Mouse (Mus musculus): Measurements from ENCODE around the gene Jmjd8. TPM values are rescaled to one million over a fixed set of nuclear protein-coding genes. Genes with fewer than 3 reads are reported as not detected.

Gene Jmjd8
- polyA plus RNA-seq, 1 experiment from 2014 or later: 67.0 TPM

DNA sequence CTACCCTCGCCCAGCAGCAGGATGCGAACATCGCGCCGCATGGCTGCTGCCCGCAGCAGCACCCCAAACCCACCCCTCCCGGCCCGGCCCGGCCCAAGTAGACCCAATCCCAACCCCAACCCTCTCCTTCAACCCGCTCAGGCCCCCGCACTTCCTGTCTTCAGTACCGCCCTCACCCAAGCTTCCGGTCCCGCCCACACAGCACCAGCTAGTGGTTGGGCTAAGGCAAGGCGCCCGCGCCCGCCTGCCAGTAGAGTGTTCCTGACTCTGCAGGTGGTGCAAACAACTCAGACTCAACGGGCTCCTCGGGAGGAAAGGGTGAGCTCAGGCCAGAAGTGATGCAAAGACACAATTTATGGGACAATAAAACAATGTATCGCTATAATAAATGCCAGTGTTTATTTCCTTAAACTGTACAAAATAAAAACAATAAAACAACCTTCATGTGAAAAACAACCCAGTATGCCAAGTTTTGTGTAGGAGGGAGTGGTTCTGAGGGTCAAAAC lies 15.8 kb downstream of the Jmjd8 start, which contains the start of gene Rhot2:
Rhot2 (minus strand) TSS at position 456 of the 506 bp plus-strand sequence.
- Histone ChIP-seq H3K9me3 (no peaks in the 10 kb centered on the region), H3K4me2 (replicated peaks) (peak within 1 kb of the TSS; percentile 93), H3K4me3 (peak within 1 kb of the TSS; percentile 84), H3K36me3 (peaks cover 26% of the 10 kb centered on the region), H3K4me1 (peaks cover 19% of the 10 kb centered on the region), H3K27ac (replicated peaks) (peak within 1 kb of the TSS; percentile 73), H3K9ac (replicated peaks) (peak within 1 kb of the TSS; percentile 78), H3K27me3 (no peaks in the 10 kb centered on the region)
- ATAC-seq (replicated peaks): peak; percentile 96
- under 1% methylated on average over 21 of the region's 21 CpGs for WGBS

DNA sequence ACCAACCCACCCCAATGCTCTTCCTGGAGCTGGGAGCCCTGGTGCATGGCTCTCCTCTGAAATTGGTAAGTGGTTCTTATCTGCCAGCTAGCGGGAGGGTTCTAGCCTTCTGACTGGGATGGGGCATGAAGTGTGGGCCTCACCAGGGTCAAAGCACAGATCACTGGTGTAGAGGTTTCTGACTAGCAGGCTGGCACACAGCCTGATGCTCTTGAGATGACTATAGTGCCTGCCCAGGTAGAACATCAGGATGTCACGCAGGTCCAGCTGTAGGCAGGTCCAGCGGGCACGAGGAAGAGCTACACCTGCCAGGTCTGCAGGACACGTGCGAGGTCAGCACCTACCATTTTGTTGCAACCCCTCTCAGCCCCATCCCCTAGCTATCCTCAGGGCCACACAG lies 31.6 kb downstream of the Jmjd8 start:
- no peak for ATAC-seq (replicated peaks)
- peak overlapping the region; percentile 95 for H3K9ac ChIP-seq (replicated peaks)
- H3K4me2 ChIP-seq (replicated peaks): peak overlapping the region; percentile 63
- no peak overlapping the region for H3K27ac ChIP-seq (replicated peaks)
- peaks cover 25% of the 10 kb centered on the region for H3K4me1 ChIP-seq
- no peaks in the 10 kb centered on the region for H3K9me3 ChIP-seq
- H3K4me3 ChIP-seq: no peak overlapping the region
- no peaks in the 10 kb centered on the region for H3K36me3 ChIP-seq
- 93% methylated on average over 6 of the region's 6 CpGs for WGBS
- no peaks in the 10 kb centered on the region for H3K27me3 ChIP-seq

DNA sequence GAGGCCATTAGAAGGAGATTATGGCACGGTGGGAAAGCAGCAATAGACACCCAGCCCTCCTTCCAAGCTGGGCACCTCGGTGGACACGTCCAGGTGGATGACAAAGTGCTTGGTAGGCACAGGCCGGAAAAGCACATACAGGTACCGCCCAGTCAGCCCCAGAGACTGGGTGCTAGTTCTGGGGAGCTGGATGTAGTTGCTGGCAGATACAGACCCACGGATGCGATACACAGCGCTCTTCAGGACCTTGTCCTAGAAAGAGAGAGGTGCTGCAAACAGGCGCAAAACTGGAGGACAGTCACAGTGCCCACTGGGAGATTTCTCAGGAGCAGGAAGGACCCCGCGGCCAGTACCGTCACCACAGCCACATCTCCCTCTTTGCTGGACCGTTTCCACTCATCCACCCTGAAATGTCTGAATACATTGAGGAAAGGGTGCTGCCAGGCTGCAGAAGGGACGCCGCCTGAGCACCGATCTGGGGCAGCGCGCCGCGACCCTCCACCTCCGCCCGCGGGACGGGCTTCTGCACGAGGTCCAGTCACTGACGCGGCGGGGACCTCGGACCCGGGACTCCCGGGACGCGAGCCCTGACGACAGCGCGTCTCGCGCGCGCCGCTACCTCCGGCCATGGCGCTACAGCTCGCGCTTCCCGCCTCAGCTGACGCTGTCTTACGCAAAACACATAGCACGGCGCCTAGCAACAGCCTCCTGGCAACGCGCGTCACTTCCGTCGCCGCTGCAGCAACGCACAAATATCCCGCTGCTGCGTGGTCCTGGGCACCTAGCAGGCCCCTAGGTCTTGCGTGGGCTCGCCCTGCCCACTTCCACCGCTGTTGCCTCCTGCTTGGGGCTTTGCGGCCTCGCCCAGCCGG lies 32.4 kb downstream of the Jmjd8 start, which contains the start of gene Wdr90:
Wdr90 (minus strand) TSS at position 670 of the 872 bp plus-strand sequence.
- peak within 1 kb of the TSS; percentile 95 for H3K9ac ChIP-seq (replicated peaks)
- peak within 1 kb of the TSS; percentile 73 for H3K4me3 ChIP-seq
- 3% methylated on average over 65 of the region's 65 CpGs for WGBS
- H3K9me3 ChIP-seq: no peaks in the 10 kb centered on the region
- H3K36me3 ChIP-seq: no peaks in the 10 kb centered on the region
- H3K4me2 ChIP-seq (replicated peaks): peak within 1 kb of the TSS; percentile 63
- no peaks in the 10 kb centered on the region for H3K27me3 ChIP-seq
- peak; percentile 97 for ATAC-seq (replicated peaks)
- H3K27ac ChIP-seq (replicated peaks): peak within 1 kb of the TSS; percentile 88
- H3K4me1 ChIP-seq: peaks cover 25% of the 10 kb centered on the region

DNA sequence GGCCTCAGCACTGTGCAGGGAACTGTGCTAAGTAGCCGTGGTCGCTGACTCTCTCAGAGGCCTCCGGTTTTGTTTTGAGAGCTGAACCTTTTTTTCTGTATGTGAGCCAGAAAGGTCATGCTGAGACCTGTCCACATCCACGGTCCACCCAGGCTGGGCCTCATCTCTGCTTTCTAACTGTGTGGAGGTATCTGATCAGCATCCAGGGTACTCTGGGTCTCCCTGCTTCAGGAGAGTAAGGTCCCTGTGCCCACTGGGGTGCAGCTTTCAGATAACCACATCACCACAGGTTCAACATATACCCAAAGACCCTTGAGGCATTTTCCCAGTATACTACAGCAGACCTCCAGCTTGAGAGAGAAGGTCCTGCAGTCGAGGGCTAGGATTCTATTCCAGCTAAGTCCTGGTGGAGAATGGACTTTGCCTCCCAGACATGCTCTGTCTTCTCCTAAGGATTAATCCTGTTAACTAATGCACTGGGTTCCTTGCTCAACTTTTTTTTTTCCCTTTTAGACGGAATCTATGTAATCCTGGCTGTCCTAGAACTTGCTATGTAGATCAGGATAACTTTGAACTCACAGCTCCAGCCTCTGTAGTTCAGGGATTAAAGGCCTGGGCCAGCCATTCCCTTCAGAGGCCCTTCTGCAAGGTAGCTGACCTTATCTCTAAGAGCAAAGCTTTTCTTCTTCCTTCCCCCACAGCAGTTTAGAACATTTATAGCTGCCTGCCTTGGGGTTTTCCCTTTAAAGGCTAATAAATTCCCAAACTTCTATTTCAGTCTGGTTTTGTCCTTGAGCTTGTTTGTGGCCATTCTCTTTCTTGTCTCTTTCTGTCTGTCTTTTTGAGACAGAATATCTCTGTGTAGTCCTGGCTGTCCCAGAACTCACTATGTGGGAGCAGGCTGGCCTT lies 33.3 kb downstream of the Jmjd8 start:
- H3K9me3 ChIP-seq: no peaks in the 10 kb centered on the region
- no peaks in the 10 kb centered on the region for H3K27me3 ChIP-seq
- H3K36me3 ChIP-seq: no peaks in the 10 kb centered on the region
- H3K9ac ChIP-seq (replicated peaks): peak overlapping the region; percentile 95
- WGBS: 12% methylated on average over 6 of the region's 6 CpGs
- H3K27ac ChIP-seq (replicated peaks): peak overlapping the region; percentile 88
- H3K4me3 ChIP-seq: peak overlapping the region; percentile 73
- peak; percentile 44; the same call in 1 of the 2 replicates for ATAC-seq (replicated peaks)
- peaks cover 25% of the 10 kb centered on the region for H3K4me1 ChIP-seq
- H3K4me2 ChIP-seq (replicated peaks): peak overlapping the region; percentile 63

DNA sequence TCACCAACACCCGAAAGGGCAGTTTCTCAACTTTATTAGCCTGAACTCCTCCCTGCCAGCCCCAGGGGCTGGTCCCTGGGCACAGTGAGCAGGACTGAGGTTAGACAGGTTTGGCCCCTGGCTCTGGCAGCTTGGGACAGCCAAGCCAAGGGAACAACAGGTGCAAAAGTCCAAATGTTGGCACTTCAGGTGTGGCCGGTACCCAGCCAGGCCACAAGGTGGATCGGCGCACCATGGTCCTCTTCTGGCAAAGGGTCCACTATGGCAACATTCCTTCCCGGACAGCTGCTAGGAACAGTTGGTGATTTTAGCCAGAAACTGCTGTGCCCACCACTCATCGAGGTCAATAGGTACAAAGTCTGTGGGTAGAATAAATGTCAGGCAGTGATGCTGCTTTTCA lies 35.0 kb downstream of the Jmjd8 start:
- 87% methylated on average over 6 of the region's 6 CpGs for WGBS
- no peaks in the 10 kb centered on the region for H3K27me3 ChIP-seq

DNA sequence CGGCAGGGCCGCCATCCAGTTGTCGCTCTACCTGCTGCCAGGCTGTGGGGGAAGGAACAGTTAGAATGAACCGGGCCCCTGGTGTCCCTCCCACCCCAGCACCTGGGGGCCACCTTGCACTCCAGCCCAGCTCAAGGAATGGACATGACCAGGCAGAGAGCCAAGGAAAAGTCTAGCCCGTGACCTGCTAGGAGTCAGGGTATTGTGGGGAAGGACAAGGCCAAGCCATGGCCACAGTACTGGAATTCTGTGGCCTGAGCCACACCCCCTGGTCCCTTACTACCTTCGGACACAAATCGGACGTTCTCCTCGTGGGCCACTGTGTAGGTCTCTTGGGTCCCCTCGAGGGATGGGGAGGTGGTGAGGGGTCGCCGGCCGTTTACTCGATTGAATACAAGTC lies 35.6 kb downstream of the Jmjd8 start:
- H3K4me3 ChIP-seq: no peak overlapping the region
- no peaks in the 10 kb centered on the region for H3K27me3 ChIP-seq
- no peak for ATAC-seq (replicated peaks)
- H3K9ac ChIP-seq (replicated peaks): no peak overlapping the region
- H3K4me2 ChIP-seq (replicated peaks): no peak overlapping the region
- H3K4me1 ChIP-seq: peaks cover 40% of the 10 kb centered on the region
- 91% methylated on average over 14 of the region's 14 CpGs for WGBS
- H3K9me3 ChIP-seq: no peaks in the 10 kb centered on the region
- H3K27ac ChIP-seq (replicated peaks): no peak overlapping the region
- no peaks in the 10 kb centered on the region for H3K36me3 ChIP-seq

More for the DNA sequence above, 35.0 kb downstream of the Jmjd8 start:
- Histone ChIP-seq H3K4me1 (peaks cover 35% of the 10 kb centered on the region), H3K9me3 (no peaks in the 10 kb centered on the region), H3K9ac (replicated peaks) (no peak overlapping the region), H3K27ac (replicated peaks) (no peak overlapping the region), H3K4me2 (replicated peaks) (no peak overlapping the region), H3K36me3 (no peaks in the 10 kb centered on the region), H3K4me3 (no peak overlapping the region)
- no peak for ATAC-seq (replicated peaks)

DNA sequence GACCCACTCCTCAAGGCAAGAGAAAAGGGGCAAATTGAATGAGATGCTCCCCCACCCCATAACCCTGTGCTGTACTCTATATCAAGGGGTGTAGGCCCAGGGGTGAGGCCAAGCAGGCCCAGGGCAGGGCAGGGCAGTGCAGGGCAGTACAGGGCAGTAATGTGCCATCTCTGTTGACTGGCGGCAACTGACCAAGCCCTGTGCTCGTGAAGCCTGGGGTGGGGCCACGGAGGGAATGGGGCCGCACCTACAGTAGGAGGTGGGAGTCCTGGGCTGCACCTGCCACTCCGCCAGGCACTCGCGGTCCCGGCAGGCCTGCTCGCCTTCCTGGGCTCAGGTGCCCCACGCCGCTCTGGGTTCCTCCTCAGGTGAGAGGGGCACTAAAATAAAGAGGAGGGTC lies 36.6 kb downstream of the Jmjd8 start:
- H3K27ac ChIP-seq (replicated peaks): no peak overlapping the region
- no peak overlapping the region for H3K9ac ChIP-seq (replicated peaks)
- peaks cover 31% of the 10 kb centered on the region for H3K4me1 ChIP-seq
- no peaks in the 10 kb centered on the region for H3K9me3 ChIP-seq
- no peaks in the 10 kb centered on the region for H3K27me3 ChIP-seq
- no peak overlapping the region for H3K4me3 ChIP-seq
- 93% methylated on average over 11 of the region's 11 CpGs for WGBS
- no peak for ATAC-seq (replicated peaks)
- no peak overlapping the region for H3K4me2 ChIP-seq (replicated peaks)
- H3K36me3 ChIP-seq: no peaks in the 10 kb centered on the region

DNA sequence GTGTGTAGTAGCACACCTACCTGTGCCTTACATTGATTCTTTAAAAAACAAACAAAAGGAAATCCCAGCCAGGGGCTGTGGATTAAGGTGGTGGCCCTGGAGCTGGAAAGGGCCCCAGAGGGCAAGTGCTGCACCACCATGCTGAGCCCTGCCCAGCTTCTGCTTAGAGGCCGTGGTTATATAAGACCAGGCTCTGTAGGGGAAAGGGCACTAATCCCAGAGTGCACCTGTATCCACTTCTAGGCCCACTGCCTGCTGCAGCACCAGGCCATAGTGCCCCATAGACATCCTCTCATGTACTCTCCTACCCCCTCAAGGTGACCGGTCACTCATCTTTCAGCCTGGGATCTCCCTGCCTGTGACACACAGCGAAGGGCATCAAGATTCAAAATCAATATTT lies 37.5 kb downstream of the Jmjd8 start:
- no peak overlapping the region for H3K27ac ChIP-seq (replicated peaks)
- H3K36me3 ChIP-seq: no peaks in the 10 kb centered on the region
- H3K4me3 ChIP-seq: no peak overlapping the region
- no peaks in the 10 kb centered on the region for H3K27me3 ChIP-seq
- 90% methylated on average over 3 of the region's 3 CpGs for WGBS
- H3K9ac ChIP-seq (replicated peaks): no peak overlapping the region
- no peaks in the 10 kb centered on the region for H3K9me3 ChIP-seq
- no peak overlapping the region for H3K4me2 ChIP-seq (replicated peaks)
- ATAC-seq (replicated peaks): no peak
- H3K4me1 ChIP-seq: peaks cover 23% of the 10 kb centered on the region

DNA sequence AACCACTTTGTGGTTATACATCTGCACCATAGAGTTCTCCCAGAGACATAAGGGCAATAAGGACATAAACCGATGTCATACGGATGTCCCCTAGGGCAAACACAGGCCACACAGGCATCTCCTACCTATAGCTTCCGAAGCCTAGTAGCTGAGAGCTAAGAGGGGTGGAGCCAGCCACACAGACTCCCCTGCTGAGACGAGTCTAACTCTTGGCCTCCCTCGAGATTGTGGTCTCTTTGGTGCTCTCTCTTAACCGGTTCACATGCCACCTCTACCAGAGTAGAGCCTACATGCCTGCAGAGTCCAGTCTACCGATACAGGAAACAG lies 38.8 kb downstream of the Jmjd8 start:
- Histone ChIP-seq H3K4me3 (peak overlapping the region; percentile 67), H3K27me3 (no peaks in the 10 kb centered on the region), H3K4me2 (replicated peaks) (peak overlapping the region; percentile 100), H3K9ac (replicated peaks) (peak overlapping the region; percentile 75), H3K36me3 (no peaks in the 10 kb centered on the region), H3K9me3 (no peaks in the 10 kb centered on the region), H3K4me1 (peaks cover 15% of the 10 kb centered on the region), H3K27ac (replicated peaks) (no peak overlapping the region)
- WGBS: 8% methylated on average over 7 of the region's 7 CpGs
- ATAC-seq (replicated peaks): no peak

DNA sequence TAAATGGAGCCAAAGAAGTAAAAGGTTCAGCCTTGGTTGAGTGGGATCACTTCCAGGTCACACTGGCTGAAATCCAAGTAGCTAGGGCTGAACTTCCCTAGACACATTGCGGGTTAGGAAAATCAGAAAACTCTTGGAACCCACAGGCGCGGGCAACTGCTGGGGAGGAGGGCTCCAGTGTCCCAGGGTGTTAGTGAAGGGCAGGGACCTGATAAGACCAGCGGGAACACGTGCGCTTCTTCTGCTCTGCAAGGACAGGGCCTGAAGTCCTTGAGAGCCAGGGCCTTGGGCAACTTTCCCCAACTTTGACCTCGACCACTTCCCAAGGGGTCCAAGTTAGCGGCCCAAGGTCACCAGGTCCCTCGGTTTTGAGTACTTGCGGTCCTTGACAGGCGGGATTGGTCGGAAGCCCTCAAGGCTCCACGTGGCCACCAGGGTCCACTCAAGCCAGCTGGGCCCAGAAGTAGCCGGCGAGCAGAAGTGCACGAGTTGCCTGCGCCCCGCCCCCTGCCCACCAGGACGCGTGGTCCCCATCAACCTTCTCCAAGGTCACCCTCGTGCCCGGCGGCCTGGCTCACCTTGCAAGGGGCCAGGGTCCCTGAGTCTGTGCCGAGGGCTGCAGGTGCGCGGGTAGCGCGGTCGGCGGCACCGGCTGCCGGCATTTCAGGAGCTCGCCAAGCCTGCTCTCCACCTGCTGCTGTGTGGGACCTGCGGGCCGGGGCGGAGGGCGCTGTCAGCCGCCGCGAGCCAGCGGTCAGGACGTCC lies 39.4 kb downstream of the Jmjd8 start:
- Histone ChIP-seq H3K9ac (replicated peaks) (peak overlapping the region; percentile 75), H3K9me3 (no peaks in the 10 kb centered on the region), H3K36me3 (no peaks in the 10 kb centered on the region), H3K27me3 (no peaks in the 10 kb centered on the region), H3K27ac (replicated peaks) (0 out of 2 replicates have a peak overlapping the region, but pooled peaks have one; percentile 23), H3K4me1 (peaks cover 15% of the 10 kb centered on the region), H3K4me2 (replicated peaks) (peak overlapping the region; percentile 100), H3K4me3 (peak overlapping the region; percentile 67)
- ATAC-seq (replicated peaks): no peak; the same call in none of the 2 replicates
- WGBS: under 1% methylated on average over 40 of the region's 42 CpGs

DNA sequence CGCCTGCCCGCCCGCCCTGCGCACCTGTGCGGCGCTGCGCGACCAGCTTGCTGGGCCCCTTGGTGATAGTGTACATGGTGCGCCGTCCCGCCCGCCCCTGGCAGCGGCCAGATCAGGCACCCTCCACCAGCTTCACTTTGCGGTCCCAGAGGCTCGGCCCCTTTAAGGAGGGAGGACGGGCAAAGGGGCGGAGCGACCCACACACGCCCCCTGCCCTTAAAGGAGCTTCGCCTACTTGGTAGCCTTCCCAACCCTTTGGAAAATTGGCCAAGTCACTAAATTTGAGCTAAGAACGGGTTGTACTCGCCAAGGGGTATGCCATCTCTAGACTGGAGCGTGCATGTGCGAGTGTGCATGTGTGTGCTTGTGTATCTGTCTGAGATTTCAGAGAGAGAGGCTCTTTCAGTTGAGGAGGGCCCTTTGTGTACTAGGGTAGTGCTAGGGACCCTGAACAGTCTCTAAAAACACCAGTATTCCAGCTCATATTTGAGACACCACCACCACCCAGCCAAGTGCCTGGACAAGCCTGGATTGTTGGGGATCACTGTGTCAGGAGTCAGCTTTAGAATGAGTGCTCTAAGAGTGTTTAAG lies 40.0 kb downstream of the Jmjd8 start, which contains the start of gene Mcrip2:
Mcrip2 (minus strand) TSS at position 164 of the 591 bp plus-strand sequence.
- peak within 1 kb of the TSS; percentile 75 for H3K9ac ChIP-seq (replicated peaks)
- H3K27ac ChIP-seq (replicated peaks): peak within 1 kb of the TSS; percentile 81
- H3K4me3 ChIP-seq: peak within 1 kb of the TSS; percentile 67
- 0% methylated on average over 24 of the region's 24 CpGs for WGBS
- H3K27me3 ChIP-seq: no peaks in the 10 kb centered on the region
- H3K36me3 ChIP-seq: no peaks in the 10 kb centered on the region
- peak; percentile 89 for ATAC-seq (replicated peaks)
- peak within 1 kb of the TSS; percentile 100 for H3K4me2 ChIP-seq (replicated peaks)
- H3K9me3 ChIP-seq: no peaks in the 10 kb centered on the region
- peaks cover 15% of the 10 kb centered on the region for H3K4me1 ChIP-seq

Measured in forebrain, embryonic 15.5 days (tissue).